Mouse (Mus musculus) forebrain, embryonic 12.5 days (tissue): ENCODE results near the gene Xcl1. TPM values are rescaled to one million over a fixed set of nuclear protein-coding genes. Genes with fewer than 3 reads are reported as not detected.
"Not testable (repeated sequence)": the region's sequence is repeated elsewhere in the genome, so short reads cannot be mapped to it uniquely, and the experiment has no call there.

Source experiments
- ATAC-seq: fragments of 200-750 bp; cut with Nextera tagmentation; 2 replicates; pipeline ENCODE4 v1.8.0; 2017; ENCODE audit warnings: moderate TSS enrichment; ENCODE audit not compliant: low FRiP score
- H3K27ac ChIP-seq: fragments of 300-500 bp; sonication (generic); 2 replicates; pipeline ENCODE4 v1.5.1; 2016; ENCODE audit warnings: mild to moderate bottlenecking
- H3K27me3 ChIP-seq: fragments of 300-500 bp; sonication (generic); 2 replicates; pipeline ENCODE4 v1.6.1; 2016; ENCODE audit warnings: mild to moderate bottlenecking
- H3K36me3 ChIP-seq: fragments of 300-500 bp; sonication (generic); replicated peaks from 2 replicates; pipeline ENCODE4 v1.6.1; 2016; ENCODE audit warnings: mild to moderate bottlenecking
- H3K4me1 ChIP-seq: fragments of 300-500 bp; sonication (generic); 2 replicates; pipeline ENCODE4 v1.6.1; 2016
- H3K4me2 ChIP-seq: fragments of 300-500 bp; sonication (generic); 2 replicates; pipeline ENCODE4 v1.6.1; 2016; ENCODE audit warnings: mild to moderate bottlenecking, moderate library complexity
- H3K4me3 ChIP-seq: fragments of 300-500 bp; sonication (generic); replicated peaks from 2 replicates; pipeline ENCODE4 v1.5.1; 2016; ENCODE audit warnings: mild to moderate bottlenecking
- H3K9ac ChIP-seq: fragments of 300-500 bp; sonication (generic); 2 replicates; pipeline ENCODE4 v1.6.1; 2016; ENCODE audit warnings: mild to moderate bottlenecking
- H3K9me3 ChIP-seq: fragments of 300-500 bp; sonication (generic); 2 replicates; pipeline ENCODE4 v1.6.1; 2016
- WGBS: fragments of 180-500 bp; shearing (Covaris S2); methylation state at CpG from one replicate; pipeline ENCODE4 v1.1.7; 2016; 5-methylcytosine and 5-hydroxymethylcytosine counted together
- polyA plus RNA-seq: library from polyadenylated mRNA; unstranded; fragments of >200 nt; fragmentation: Nextera tagmentation; extraction: Ambion mirVana; gene quantifications from 2 replicates; pipeline ENCODE4 v1.2.1, GENCODE M21; 2016

The Xcl1 gene
- polyA plus RNA-seq = not detected in 2 replicates

GRCm38 (mm10) chr1:164935477-164936044 lies at the start of gene Xcl1:
TSS of gene Xcl1 (minus strand) at chr1:164935527.
- Histone ChIP-seq H3K27me3 (no peaks in the 10 kb centered on the region), H3K4me3 (no peak within 1 kb of the TSS)
- ATAC-seq = no peak

GRCm38 (mm10) chr1:164984681-164985080 lies 49.4 kb upstream of the Xcl1 start:
- H3K27ac ChIP-seq, H3K4me3 ChIP-seq, H3K27me3 ChIP-seq, H3K9me3 ChIP-seq, ATAC-seq, H3K36me3 ChIP-seq, H3K9ac ChIP-seq, H3K4me2 ChIP-seq, H3K4me1 ChIP-seq: not testable (repeated sequence)
- WGBS = 85% methylated on average over 10 of the region's 10 CpGs

More at GRCm38 (mm10) chr1:164935477-164936044, at the start of gene Xcl1:
- no peak within 1 kb of the TSS for H3K4me2 ChIP-seq
- H3K27ac ChIP-seq = no peak within 1 kb of the TSS
- 86% methylated on average over 9 of the region's 9 CpGs for WGBS
- H3K4me1 ChIP-seq = no peaks in the 10 kb centered on the region
- no peaks in the 10 kb centered on the region for H3K36me3 ChIP-seq
- no peak within 1 kb of the TSS for H3K9ac ChIP-seq
- H3K9me3 ChIP-seq = no peaks in the 10 kb centered on the region

- H3K4me2 ChIP-seq = no peak overlapping the region
- H3K4me1 ChIP-seq = 0 out of 2 replicates have a peak, but pooled peaks cover 5% of the 10 kb centered on the region
- H3K27me3 ChIP-seq = no peaks in the 10 kb centered on the region
- ATAC-seq = no peak
- H3K36me3 ChIP-seq = no peaks in the 10 kb centered on the region
- H3K4me3 ChIP-seq = no peak overlapping the region
- H3K27ac ChIP-seq = no peak overlapping the region
- no peaks in the 10 kb centered on the region for H3K9me3 ChIP-seq
- no peak overlapping the region for H3K9ac ChIP-seq
Measured at GRCm38 (mm10) chr1:164977351-164977750, 42.0 kb upstream of the Xcl1 start.

GRCm38 (mm10) chr1:164975729-164976128 lies 40.4 kb upstream of the Xcl1 start:
- 81% methylated on average over 7 of the region's 7 CpGs for WGBS
- H3K4me1 ChIP-seq = 0 out of 2 replicates have a peak, but pooled peaks cover 5% of the 10 kb centered on the region
- H3K9ac ChIP-seq = no peak overlapping the region
- H3K27ac ChIP-seq = no peak overlapping the region
- H3K9me3 ChIP-seq = no peaks in the 10 kb centered on the region
- H3K27me3 ChIP-seq = no peaks in the 10 kb centered on the region
- H3K4me2 ChIP-seq = no peak overlapping the region
- H3K36me3 ChIP-seq = no peaks in the 10 kb centered on the region
- ATAC-seq = no peak
- no peak overlapping the region for H3K4me3 ChIP-seq

GRCm38 (mm10) chr1:164975276-164975675 lies 39.9 kb upstream of the Xcl1 start:
- Histone ChIP-seq H3K27ac (no peak overlapping the region), H3K9me3 (no peaks in the 10 kb centered on the region), H3K4me1 (0 out of 2 replicates have a peak, but pooled peaks cover 5% of the 10 kb centered on the region), H3K4me2 (no peak overlapping the region), H3K9ac (no peak overlapping the region), H3K4me3 (no peak overlapping the region), H3K27me3 (no peaks in the 10 kb centered on the region), H3K36me3 (no peaks in the 10 kb centered on the region)
- ATAC-seq = no peak
- 90% methylated on average over 3 of the region's 3 CpGs for WGBS

- Histone ChIP-seq H3K4me3 (no peak overlapping the region), H3K9me3 (no peaks in the 10 kb centered on the region), H3K9ac (no peak overlapping the region), H3K36me3 (no peaks in the 10 kb centered on the region), H3K4me2 (no peak overlapping the region), H3K27ac (no peak overlapping the region), H3K4me1 (0 out of 2 replicates have a peak, but pooled peaks cover 5% of the 10 kb centered on the region), H3K27me3 (no peaks in the 10 kb centered on the region)
- ATAC-seq = 0 out of 2 replicates have a peak, but pooled peaks have one; percentile 51
- 12% methylated on average over 3 of the region's 3 CpGs for WGBS
Measured at GRCm38 (mm10) chr1:164973790-164974189, 38.5 kb upstream of the Xcl1 start.

GRCm38 (mm10) chr1:164973341-164973740 lies 38.0 kb upstream of the Xcl1 start:
- no peak for ATAC-seq
- Histone ChIP-seq H3K4me2 (no peak overlapping the region), H3K9me3 (no peaks in the 10 kb centered on the region), H3K4me3 (no peak overlapping the region), H3K36me3 (no peaks in the 10 kb centered on the region), H3K27ac (no peak overlapping the region), H3K9ac (no peak overlapping the region), H3K27me3 (no peaks in the 10 kb centered on the region), H3K4me1 (0 out of 2 replicates have a peak, but pooled peaks cover 5% of the 10 kb centered on the region)
- 81% methylated on average over 1 of the region's 1 CpGs for WGBS

- ATAC-seq = no peak
Measured at GRCm38 (mm10) chr1:164972744-164973143, 37.4 kb upstream of the Xcl1 start.

GRCm38 (mm10) chr1:164966095-164966698 lies 30.9 kb upstream of the Xcl1 start:
- Histone ChIP-seq H3K4me1 (no peaks in the 10 kb centered on the region), H3K27ac (no peak overlapping the region), H3K9me3 (no peaks in the 10 kb centered on the region), H3K27me3 (no peaks in the 10 kb centered on the region), H3K9ac (no peak overlapping the region), H3K36me3 (no peaks in the 10 kb centered on the region), H3K4me3 (no peak overlapping the region), H3K4me2 (no peak overlapping the region)
- ATAC-seq = no peak
- 46% methylated on average over 8 of the region's 8 CpGs for WGBS

More at GRCm38 (mm10) chr1:164972744-164973143, 37.4 kb upstream of the Xcl1 start:
- no peak overlapping the region for H3K27ac ChIP-seq
- 91% methylated on average over 5 of the region's 5 CpGs for WGBS
- no peaks in the 10 kb centered on the region for H3K36me3 ChIP-seq
- H3K4me1 ChIP-seq = 0 out of 2 replicates have a peak, but pooled peaks cover 5% of the 10 kb centered on the region
- no peaks in the 10 kb centered on the region for H3K27me3 ChIP-seq
- no peak overlapping the region for H3K9ac ChIP-seq
- H3K4me3 ChIP-seq = no peak overlapping the region
- no peak overlapping the region for H3K4me2 ChIP-seq
- H3K9me3 ChIP-seq = no peaks in the 10 kb centered on the region

GRCm38 (mm10) chr1:164960610-164961009 lies 25.3 kb upstream of the Xcl1 start:
- Histone ChIP-seq H3K27ac (no peak overlapping the region), H3K27me3 (no peaks in the 10 kb centered on the region), H3K9ac (no peak overlapping the region), H3K4me3 (no peak overlapping the region), H3K4me1 (peaks cover 9% of the 10 kb centered on the region; the same call in 1 of the 2 replicates), H3K4me2 (no peak overlapping the region), H3K9me3 (no peaks in the 10 kb centered on the region), H3K36me3 (no peaks in the 10 kb centered on the region)
- ATAC-seq = no peak
- 51% methylated on average over 2 of the region's 2 CpGs for WGBS

GRCm38 (mm10) chr1:164959787-164960385 lies 24.6 kb upstream of the Xcl1 start:
- Histone ChIP-seq H3K4me3 (no peak overlapping the region), H3K27me3 (no peaks in the 10 kb centered on the region), H3K9ac (no peak overlapping the region), H3K4me1 (peaks cover 9% of the 10 kb centered on the region; the same call in 1 of the 2 replicates), H3K4me2 (no peak overlapping the region), H3K9me3 (no peaks in the 10 kb centered on the region), H3K36me3 (no peaks in the 10 kb centered on the region), H3K27ac (no peak overlapping the region)
- ATAC-seq = no peak
- WGBS = 35% methylated on average over 11 of the region's 11 CpGs

- H3K4me1 ChIP-seq = peaks cover 9% of the 10 kb centered on the region; the same call in 1 of the 2 replicates
- WGBS = 88% methylated on average over 3 of the region's 3 CpGs
- no peaks in the 10 kb centered on the region for H3K27me3 ChIP-seq
- no peak overlapping the region for H3K27ac ChIP-seq
- no peak overlapping the region for H3K9ac ChIP-seq
- no peak overlapping the region for H3K4me3 ChIP-seq
- no peaks in the 10 kb centered on the region for H3K9me3 ChIP-seq
- no peak for ATAC-seq
- H3K4me2 ChIP-seq = no peak overlapping the region
- H3K36me3 ChIP-seq = no peaks in the 10 kb centered on the region
Measured at GRCm38 (mm10) chr1:164959160-164959559, 23.8 kb upstream of the Xcl1 start.
